Mouse (Mus musculus): ENCODE measurements around the gene Sh2d3c. TPM values are rescaled to one million over a fixed set of nuclear protein-coding genes. Genes with fewer than 3 reads are reported as not detected.

The Sh2d3c gene
- polyA plus RNA-seq, 1 experiment, result not detected

DNA sequence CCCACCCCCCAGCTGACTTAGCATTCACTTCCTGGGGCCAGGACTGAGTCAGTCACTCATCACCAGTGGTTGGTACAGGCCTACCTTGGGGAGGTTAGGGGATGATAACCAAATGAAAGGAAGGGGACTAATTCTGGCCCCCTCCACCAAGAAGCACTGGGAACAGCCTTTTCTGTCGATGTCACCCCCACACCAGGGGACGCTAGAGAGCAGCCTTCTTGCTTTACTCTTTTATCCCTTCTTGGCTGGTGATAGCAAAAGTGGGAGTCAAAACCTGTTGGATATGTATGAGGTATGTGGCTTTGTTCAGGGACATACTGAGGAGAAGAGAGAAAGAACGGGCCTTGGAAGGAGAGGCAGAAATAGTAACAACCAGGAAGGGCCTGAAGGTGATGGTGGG, 42.5 kb downstream of the Sh2d3c start:
- WGBS, result 71% methylated on average over 3 of the region's 3 CpGs
- TF ChIP-seq CTCF (IDR thresholded peaks at IDR 0.05; ENCODE audit: insufficient read depth, low read depth, low read length) (no peak), POLR2A (IDR thresholded peaks at IDR 0.05; ENCODE audit: insufficient read depth, low read depth, low read length) (no peak)
- Histone ChIP-seq H3K27ac (ENCODE audit: insufficient read depth, low read depth, low read length) (no peak overlapping the region), H3K4me3 (ENCODE audit: insufficient read depth, low read depth, low read length) (no peak overlapping the region), H3K4me1 (ENCODE audit: control insufficient read depth, insufficient read depth, low read length) (peaks cover 6% of the 10 kb centered on the region)

GRCm38 (mm10) chr2:32767241-32767640, 46.4 kb downstream of the Sh2d3c start:
- no peak overlapping the region for H3K27ac ChIP-seq (ENCODE audit: insufficient read depth, low read depth, low read length)
- H3K4me1 ChIP-seq (ENCODE audit: control insufficient read depth, insufficient read depth, low read length), result 0 out of 2 replicates have a peak, but pooled peaks cover 3% of the 10 kb centered on the region
- TF ChIP-seq CTCF (IDR thresholded peaks at IDR 0.05; ENCODE audit: insufficient read depth, low read depth, low read length), result no peak
- TF ChIP-seq POLR2A (IDR thresholded peaks at IDR 0.05; ENCODE audit: insufficient read depth, low read depth, low read length), result no peak
- H3K4me3 ChIP-seq (ENCODE audit: insufficient read depth, low read depth, low read length), result no peak overlapping the region
- WGBS, result 91% methylated on average over 12 of the region's 12 CpGs

- Histone ChIP-seq H3K27ac (ENCODE audit: insufficient read depth, low read depth, low read length) (no peak overlapping the region), H3K4me3 (ENCODE audit: insufficient read depth, low read depth, low read length) (no peak overlapping the region), H3K4me1 (ENCODE audit: control insufficient read depth, insufficient read depth, low read length) (peaks cover 3% of the 10 kb centered on the region; the same call in 1 of the 2 replicates)
- no peak for TF ChIP-seq POLR2A (IDR thresholded peaks at IDR 0.05; ENCODE audit: insufficient read depth, low read depth, low read length)
- no peak for TF ChIP-seq CTCF (IDR thresholded peaks at IDR 0.05; ENCODE audit: insufficient read depth, low read depth, low read length)
- WGBS, result 63% methylated on average over 19 of the region's 19 CpGs
These were observed 47.9 kb downstream of the Sh2d3c start for GRCm38 (mm10) chr2:32768661-32769285.

DNA sequence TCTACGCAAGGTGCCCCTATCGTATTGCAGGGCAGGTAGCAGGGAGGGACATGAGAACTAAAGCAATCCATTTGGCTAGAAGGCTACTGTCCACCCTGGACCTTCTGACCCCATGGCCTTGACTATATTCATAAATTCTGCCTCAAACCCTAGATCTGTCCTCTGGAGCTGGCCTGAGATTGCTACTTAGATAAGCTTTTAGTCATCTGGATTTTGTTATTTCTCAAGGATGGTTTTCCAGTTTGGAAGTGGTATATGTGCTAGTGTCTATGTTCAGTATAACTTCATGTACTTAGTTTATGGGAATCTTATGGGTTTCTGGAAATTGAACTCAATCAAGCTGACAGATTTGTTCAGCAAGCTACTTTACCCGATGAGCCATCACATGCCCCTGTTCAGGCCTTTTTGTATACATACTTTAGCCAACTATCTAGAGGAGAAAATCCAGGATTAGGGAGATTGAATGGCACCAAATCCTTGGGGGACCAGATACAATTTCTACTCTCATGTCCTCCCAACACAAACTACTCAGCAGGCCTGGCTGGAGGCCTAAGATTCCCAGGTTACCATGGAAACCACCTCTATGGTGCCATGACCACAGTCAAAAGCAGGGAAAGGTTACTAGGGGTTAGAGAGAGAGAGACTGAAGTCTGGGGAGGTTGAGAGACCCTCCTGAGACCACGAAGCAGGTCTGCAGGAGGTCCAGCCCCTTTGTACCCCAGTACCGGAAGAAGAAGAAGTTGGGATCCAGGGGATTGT, 48.7 kb downstream of the Sh2d3c start:
- TF ChIP-seq CTCF (IDR thresholded peaks at IDR 0.05; ENCODE audit: insufficient read depth, low read depth, low read length), result no peak
- no peak for TF ChIP-seq POLR2A (IDR thresholded peaks at IDR 0.05; ENCODE audit: insufficient read depth, low read depth, low read length)
- Histone ChIP-seq H3K4me1 (ENCODE audit: control insufficient read depth, insufficient read depth, low read length) (peaks cover 3% of the 10 kb centered on the region), H3K27ac (ENCODE audit: insufficient read depth, low read depth, low read length) (no peak overlapping the region), H3K4me3 (ENCODE audit: insufficient read depth, low read depth, low read length) (no peak overlapping the region)
- 67% methylated on average over 5 of the region's 5 CpGs for WGBS

- no peak overlapping the region for H3K4me3 ChIP-seq (ENCODE audit: insufficient read depth, low read depth, low read length)
- no peak overlapping the region for H3K27ac ChIP-seq (ENCODE audit: insufficient read depth, low read depth, low read length)
- WGBS, result 51% methylated on average over 12 of the region's 12 CpGs
- TF ChIP-seq CTCF (IDR thresholded peaks at IDR 0.05; ENCODE audit: insufficient read depth, low read depth, low read length), result no peak
- TF ChIP-seq POLR2A (IDR thresholded peaks at IDR 0.05; ENCODE audit: insufficient read depth, low read depth, low read length), result no peak
- H3K4me1 ChIP-seq (ENCODE audit: control insufficient read depth, insufficient read depth, low read length), result peaks cover 16% of the 10 kb centered on the region
These were observed 51.0 kb downstream of the Sh2d3c start for GRCm38 (mm10) chr2:32771886-32772285.

GRCm38 (mm10) chr2:32772626-32773279, 51.9 kb downstream of the Sh2d3c start:
- Histone ChIP-seq H3K4me1 (ENCODE audit: control insufficient read depth, insufficient read depth, low read length) (peaks cover 16% of the 10 kb centered on the region), H3K4me3 (ENCODE audit: insufficient read depth, low read depth, low read length) (no peak overlapping the region), H3K27ac (ENCODE audit: insufficient read depth, low read depth, low read length) (no peak overlapping the region)
- 89% methylated on average over 8 of the region's 8 CpGs for WGBS
- TF ChIP-seq CTCF (IDR thresholded peaks at IDR 0.05; ENCODE audit: insufficient read depth, low read depth, low read length) (no peak), POLR2A (IDR thresholded peaks at IDR 0.05; ENCODE audit: insufficient read depth, low read depth, low read length) (no peak)

GRCm38 (mm10) chr2:32775359-32776074, 54.7 kb downstream of the Sh2d3c start, which contains the start of the genes Ttc16 and Ptrh1:
Gene Ttc16, minus strand, starts transcription at chr2:32775633.
Gene Ptrh1, plus strand, starts transcription at chr2:32775786.
- H3K4me3 ChIP-seq (ENCODE audit: insufficient read depth, low read depth, low read length), result peak within 1 kb of the TSS; percentile 84
- under 1% methylated on average over 46 of the region's 46 CpGs for WGBS
- peak within 1 kb of the TSS; percentile 70; the same call in 1 of the 2 replicates for H3K27ac ChIP-seq (ENCODE audit: insufficient read depth, low read depth, low read length)
- H3K4me1 ChIP-seq (ENCODE audit: control insufficient read depth, insufficient read depth, low read length), result peaks cover 19% of the 10 kb centered on the region
- TF ChIP-seq POLR2A (IDR thresholded peaks at IDR 0.05; ENCODE audit: insufficient read depth, low read depth, low read length) (no peak), CTCF (IDR thresholded peaks at IDR 0.05; ENCODE audit: insufficient read depth, low read depth, low read length) (no peak)

- H3K27ac ChIP-seq (ENCODE audit: insufficient read depth, low read depth, low read length), result no peak overlapping the region
- peaks cover 19% of the 10 kb centered on the region for H3K4me1 ChIP-seq (ENCODE audit: control insufficient read depth, insufficient read depth, low read length)
- WGBS, result 18% methylated on average over 22 of the region's 22 CpGs
- H3K4me3 ChIP-seq (ENCODE audit: insufficient read depth, low read depth, low read length), result peak overlapping the region; percentile 84
- TF ChIP-seq POLR2A (IDR thresholded peaks at IDR 0.05; ENCODE audit: insufficient read depth, low read depth, low read length) (no peak), CTCF (IDR thresholded peaks at IDR 0.05; ENCODE audit: insufficient read depth, low read depth, low read length) (no peak)
These were observed 55.3 kb downstream of the Sh2d3c start for GRCm38 (mm10) chr2:32776192-32776591.

Data from olfactory bulb, adult 2 months (tissue).